Mouse (Mus musculus) hindbrain, embryonic 16.5 days (tissue): ENCODE measurements around the gene R3hdm2. TPM values are rescaled to one million over a fixed set of nuclear protein-coding genes. Genes with fewer than 3 reads are reported as not detected.

Experiments
- ATAC-seq: fragments of 200-750 bp; cut with Nextera tagmentation; 2 replicates; pipeline ENCODE4 v1.8.0; 2017; ENCODE audit warnings: moderate TSS enrichment, moderate library complexity
- H3K27ac ChIP-seq: fragments of 300-500 bp; sonication (generic); 2 replicates; pipeline ENCODE4 v1.5.1; 2014; ENCODE audit warnings: low read depth, mild to moderate bottlenecking, control low read depth, low read length, moderate library complexity
- H3K27me3 ChIP-seq: fragments of 300-500 bp; sonication (generic); replicated peaks from 2 replicates; pipeline ENCODE4 v1.6.1; 2014; ENCODE audit warnings: low read length; ENCODE audit not compliant: control insufficient read depth, insufficient read depth
- H3K36me3 ChIP-seq: fragments of 300-500 bp; sonication (generic); 2 replicates; pipeline ENCODE4 v1.6.1; 2014; ENCODE audit warnings: mild to moderate bottlenecking, low read length, moderate library complexity, mixed read lengths; ENCODE audit not compliant: control insufficient read depth, insufficient read depth
- H3K4me1 ChIP-seq: fragments of 300-500 bp; sonication (generic); 2 replicates; pipeline ENCODE4 v1.6.1; 2014; ENCODE audit warnings: low read depth, low read length; ENCODE audit not compliant: control insufficient read depth, insufficient read depth
- H3K4me2 ChIP-seq: fragments of 300-500 bp; sonication (generic); 2 replicates; pipeline ENCODE4 v1.6.1; 2014; ENCODE audit warnings: mild to moderate bottlenecking, low read length, control low read depth, moderate library complexity
- H3K4me3 ChIP-seq: fragments of 300-500 bp; sonication (generic); 2 replicates; pipeline ENCODE4 v1.5.1; 2014; ENCODE audit warnings: mild to moderate bottlenecking, low read length, control low read depth, moderate library complexity
- H3K9ac ChIP-seq: fragments of 300-500 bp; sonication (generic); 2 replicates; pipeline ENCODE4 v1.6.1; 2014; ENCODE audit warnings: low read depth, mild to moderate bottlenecking, control low read depth, low read length, moderate library complexity
- H3K9me3 ChIP-seq: fragments of 300-500 bp; sonication (generic); 2 replicates; pipeline ENCODE4 v1.6.1; 2014; ENCODE audit warnings: mild to moderate bottlenecking, low read length, moderate library complexity; ENCODE audit not compliant: control insufficient read depth
- WGBS: fragments of 180-500 bp; shearing (Covaris S2); extraction: QIAGEN DNeasy Blood & Tissue Kit; methylation state at CpG from one replicate; pipeline ENCODE4 v1.1.7; 2014; 5-methylcytosine and 5-hydroxymethylcytosine counted together
- polyA plus RNA-seq: library from polyadenylated mRNA; unstranded; fragments of >200 nt; fragmentation: Nextera tagmentation; extraction: Ambion mirVana; gene quantifications from 2 replicates; pipeline ENCODE4 v1.2.1, GENCODE M21; 2015

R3hdm2 gene
- polyA plus RNA-seq, 1 experiment from 2014 or later = 34.0 TPM

DNA sequence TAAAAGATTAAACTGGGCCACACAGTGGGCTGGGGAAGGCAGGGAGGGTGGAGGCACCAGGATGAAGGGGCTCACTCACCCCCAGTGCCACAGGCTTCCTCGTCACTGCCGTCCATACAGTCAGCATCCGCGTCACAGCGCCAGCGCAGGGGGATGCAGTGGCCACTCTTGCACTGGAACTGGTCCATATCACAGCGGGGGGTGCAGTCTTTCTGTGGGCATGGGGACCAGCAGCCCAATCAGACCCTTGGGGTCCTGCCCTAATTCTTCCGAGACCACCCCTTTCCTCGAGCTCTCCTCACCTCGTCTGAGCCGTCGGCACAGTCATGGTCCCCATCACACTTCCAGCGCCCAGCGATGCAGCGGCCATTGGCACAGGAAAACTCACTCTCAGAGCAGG, 168.1 kb downstream of the R3hdm2 start:
- Histone ChIP-seq H3K9ac (no peak overlapping the region), H3K36me3 (peaks cover 74% of the 10 kb centered on the region), H3K27ac (no peak overlapping the region), H3K4me1 (no peaks in the 10 kb centered on the region), H3K27me3 (no peaks in the 10 kb centered on the region), H3K9me3 (no peaks in the 10 kb centered on the region), H3K4me2 (no peak overlapping the region), H3K4me3 (no peak overlapping the region)
- no peak for ATAC-seq
- WGBS = 88% methylated on average over 15 of the region's 15 CpGs

Other genes starting within 250 kb of the R3hdm2 start
- 59.0 and 74.1 TPM in 2 replicates for gene B4galnt1, start 215.1 kb upstream of the R3hdm2 start, polyA plus RNA-seq
- gene Slc26a10, start 199.7 kb upstream of the R3hdm2 start, polyA plus RNA-seq = 1.4 and 1.5 TPM in 2 replicates
- gene Arhgef25, start 190.2 kb upstream of the R3hdm2 start, polyA plus RNA-seq = 29.0 and 29.1 TPM in 2 replicates
- gene Dtx3, start 184.6 kb upstream of the R3hdm2 start, polyA plus RNA-seq = 213 and 233 TPM in 2 replicates
- gene Pip4k2c, start 168.7 kb upstream of the R3hdm2 start, polyA plus RNA-seq = 20.5 and 20.7 TPM in 2 replicates
- 115 and 130 TPM in 2 replicates for gene Kif5a, start 117.0 kb upstream of the R3hdm2 start, polyA plus RNA-seq
- gene Dctn2, start 114.0 kb upstream of the R3hdm2 start, polyA plus RNA-seq = 355 and 358 TPM in 2 replicates
- gene Mbd6, start 91.3 kb upstream of the R3hdm2 start, polyA plus RNA-seq = 11.2 and 11.5 TPM in 2 replicates
- 108 and 113 TPM in 2 replicates for gene Mars, start 68.5 kb upstream of the R3hdm2 start, polyA plus RNA-seq
- gene Arhgap9, start 58.4 kb upstream of the R3hdm2 start, polyA plus RNA-seq = 0.79 and 0.81 TPM in 2 replicates
- gene Gli1, start 38.4 kb upstream of the R3hdm2 start, polyA plus RNA-seq = 1.8 and 2.1 TPM in 2 replicates
- gene Inhbe, start 25.9 kb upstream of the R3hdm2 start, polyA plus RNA-seq = 0.03 and 0.09 TPM in 2 replicates
- not detected in 2 replicates for gene Inhbc, start 9.9 kb upstream of the R3hdm2 start, polyA plus RNA-seq
- 2.0 and 3.3 TPM in 2 replicates for gene Stac3, start 121.4 kb downstream of the R3hdm2 start, polyA plus RNA-seq
- gene Ndufa4l2, start 134.6 kb downstream of the R3hdm2 start, polyA plus RNA-seq = 23.2 and 29.5 TPM in 2 replicates
- gene Shmt2, start 142.1 kb downstream of the R3hdm2 start, polyA plus RNA-seq = 52.8 and 59.3 TPM in 2 replicates
- 129 and 136 TPM in 2 replicates for gene Nxph4, start 154.2 kb downstream of the R3hdm2 start, polyA plus RNA-seq
- 109 and 125 TPM in 2 replicates for gene Lrp1, start 240.8 kb downstream of the R3hdm2 start, polyA plus RNA-seq